Mouse (Mus musculus): Measurements from ENCODE around the gene Ptges2.
A peak's percentile ranks its signal among the peaks of the same experiment; 100 is the strongest.

The Ptges2 gene

GRCm38 (mm10) chr2:32413936-32414335, 18.2 kb downstream of the Ptges2 start:
- no peak for DNase-seq (ENCODE audit: low read depth, low spot score)

- peak; percentile 90 for DNase-seq (ENCODE audit: low read depth, low spot score)
Observed at GRCm38 (mm10) chr2:32415801-32416200, 20.1 kb downstream of the Ptges2 start.

- peak; percentile 93 for DNase-seq (ENCODE audit: low read depth, low spot score)
Observed at GRCm38 (mm10) chr2:32416556-32416955, 20.9 kb downstream of the Ptges2 start.

- no peak for DNase-seq (ENCODE audit: low read depth, low spot score)
Observed at GRCm38 (mm10) chr2:32417486-32417885, 21.8 kb downstream of the Ptges2 start.

GRCm38 (mm10) chr2:32418430-32419151, 22.9 kb downstream of the Ptges2 start:
- DNase-seq (ENCODE audit: low read depth, low spot score), result peak; percentile 83

- DNase-seq (ENCODE audit: low read depth, low spot score), result peak; percentile 98
Observed at GRCm38 (mm10) chr2:32419359-32419758, 23.7 kb downstream of the Ptges2 start.

GRCm38 (mm10) chr2:32420066-32420608, 24.4 kb downstream of the Ptges2 start:
- DNase-seq (ENCODE audit: low read depth, low spot score), result no peak

GRCm38 (mm10) chr2:32420647-32421046, 25.0 kb downstream of the Ptges2 start:
- no peak for DNase-seq (ENCODE audit: low read depth, low spot score)

GRCm38 (mm10) chr2:32421851-32422251, 26.2 kb downstream of the Ptges2 start:
- peak; percentile 79 for DNase-seq (ENCODE audit: low read depth, low spot score)

- peak; percentile 97 for DNase-seq (ENCODE audit: low read depth, low spot score)
Observed at GRCm38 (mm10) chr2:32423481-32424331, 28.0 kb downstream of the Ptges2 start.

GRCm38 (mm10) chr2:32424796-32425195, 29.1 kb downstream of the Ptges2 start:
- no peak for DNase-seq (ENCODE audit: low read depth, low spot score)

- DNase-seq (ENCODE audit: low read depth, low spot score), result no peak
Observed at GRCm38 (mm10) chr2:32425568-32425967, 29.9 kb downstream of the Ptges2 start.

- DNase-seq (ENCODE audit: low read depth, low spot score), result no peak
Observed at GRCm38 (mm10) chr2:32426141-32426540, 30.4 kb downstream of the Ptges2 start.

- DNase-seq (ENCODE audit: low read depth, low spot score), result no peak
Observed at GRCm38 (mm10) chr2:32427720-32428119, 32.0 kb downstream of the Ptges2 start.

- DNase-seq (ENCODE audit: low read depth, low spot score), result no peak
Observed at GRCm38 (mm10) chr2:32428262-32428722, 32.6 kb downstream of the Ptges2 start.

GRCm38 (mm10) chr2:32429215-32429891, 33.7 kb downstream of the Ptges2 start:
- DNase-seq (ENCODE audit: low read depth, low spot score), result no peak

- DNase-seq (ENCODE audit: low read depth, low spot score), result peak; percentile 92
Observed at GRCm38 (mm10) chr2:32430701-32431676, 35.3 kb downstream of the Ptges2 start.

GRCm38 (mm10) chr2:32436686-32437372, 41.1 kb downstream of the Ptges2 start:
- DNase-seq (ENCODE audit: low read depth, low spot score), result no peak

GRCm38 (mm10) chr2:32437612-32438166, 42.0 kb downstream of the Ptges2 start:
- no peak for DNase-seq (ENCODE audit: low read depth, low spot score)

- DNase-seq (ENCODE audit: low read depth, low spot score), result no peak
Observed at GRCm38 (mm10) chr2:32438733-32439132, 43.0 kb downstream of the Ptges2 start.

Measured in skeletal muscle tissue, adult 2 months (tissue).